Mouse (Mus musculus) layer of hippocampus, adult 18-20 months (tissue): ENCODE measurements at regions not wholly inside any gene's neighbourhood (a gene's known extent, or its start where the extent isn't known, plus 50 kb on each side); places are given as distances from the start of the nearest gene placed in this dataset.

Experiments used
- DNase-seq, 2 experiments: peaks; one replicate each; pipeline ENCODE4 v3.0.0; 2022; ENCODE audit warnings: low spot score in 2 of 2

- peak; percentile 46 to 83 for DNase-seq
These were observed 1053.6 kb upstream of the Celf2 start for GRCm38 (mm10) chr2:8562948-8563347.

- DNase-seq, result no peak
These were observed 1036.8 kb upstream of the Celf2 start for GRCm38 (mm10) chr2:8546116-8546515.

GRCm38 (mm10) chr2:8536842-8537241 lies 1027.5 kb upstream of the Celf2 start:
- peak in 1 of 2 experiments; percentile 63 for DNase-seq

- peak; percentile 84 to 89 for DNase-seq
These were observed 989.1 kb upstream of the Celf2 start for GRCm38 (mm10) chr2:8498466-8498865.

- DNase-seq, result no peak
These were observed 968.6 kb upstream of the Celf2 start for GRCm38 (mm10) chr2:8477827-8478528.

GRCm38 (mm10) chr2:8470546-8470945 lies 961.2 kb upstream of the Celf2 start:
- peak; percentile 15 to 90 for DNase-seq

GRCm38 (mm10) chr2:8468989-8469388 lies 959.6 kb upstream of the Celf2 start:
- DNase-seq, result no peak

- no peak for DNase-seq
These were observed 959.0 kb upstream of the Celf2 start for GRCm38 (mm10) chr2:8468351-8468750.

GRCm38 (mm10) chr2:8467531-8468203 lies 958.3 kb upstream of the Celf2 start:
- peak in 1 of 2 experiments; percentile 8 for DNase-seq

GRCm38 (mm10) chr2:8452566-8453243 lies 943.3 kb upstream of the Celf2 start:
- peak; percentile 16 to 61 for DNase-seq

- DNase-seq, result no peak
These were observed 931.9 kb upstream of the Celf2 start for GRCm38 (mm10) chr2:8441230-8441629.

- no peak for DNase-seq
These were observed 920.4 kb upstream of the Celf2 start for GRCm38 (mm10) chr2:8429652-8430343.

GRCm38 (mm10) chr2:8428145-8428544 lies 918.8 kb upstream of the Celf2 start:
- DNase-seq, result no peak

- no peak for DNase-seq
These were observed 918.4 kb upstream of the Celf2 start for GRCm38 (mm10) chr2:8427720-8428119.

- no peak for DNase-seq
These were observed 906.6 kb upstream of the Celf2 start for GRCm38 (mm10) chr2:8415917-8416316.

- peak in 1 of 2 experiments; percentile 22 for DNase-seq
These were observed 884.8 kb upstream of the Celf2 start for GRCm38 (mm10) chr2:8394128-8394527.

GRCm38 (mm10) chr2:8389530-8389929 lies 880.2 kb upstream of the Celf2 start:
- no peak for DNase-seq

GRCm38 (mm10) chr2:8380246-8380645 lies 870.9 kb upstream of the Celf2 start:
- peak; percentile 66 to 87 for DNase-seq

- peak in 1 of 2 experiments; percentile 11 for DNase-seq
These were observed 870.2 kb upstream of the Celf2 start for GRCm38 (mm10) chr2:8379590-8379989.

- no peak for DNase-seq
These were observed 838.5 kb upstream of the Celf2 start for GRCm38 (mm10) chr2:8347867-8348266.

GRCm38 (mm10) chr2:8344748-8345147 lies 835.4 kb upstream of the Celf2 start:
- peak; percentile 70 to 88 for DNase-seq

GRCm38 (mm10) chr2:8338271-8338670 lies 828.9 kb upstream of the Celf2 start:
- peak in 1 of 2 experiments; percentile 20 for DNase-seq
